Mouse (Mus musculus) midbrain, postnatal 0 days (tissue): ENCODE data around the gene Cdc42ep3. TPM values are rescaled to one million over a fixed set of nuclear protein-coding genes. Genes with fewer than 3 reads are reported as not detected.

Experiments used
- ATAC-seq: fragments of 200-750 bp; cut with Nextera tagmentation; 2 replicates; pipeline ENCODE4 v1.8.0; 2017; ENCODE audit warnings: moderate number of reproducible peaks, mild to moderate bottlenecking, moderate TSS enrichment, moderate library complexity; ENCODE audit not compliant: low FRiP score
- DNase-seq: peaks from one replicate; pipeline ENCODE4 v3.0.0-alpha.2; 2015; ENCODE audit warnings: low spot score
- H3K27ac ChIP-seq: fragments of 300-500 bp; sonication (generic); 2 replicates; pipeline ENCODE4 v1.5.1; 2014; ENCODE audit warnings: low read depth, mild to moderate bottlenecking, low read length, mixed read lengths
- H3K27me3 ChIP-seq: fragments of 300-500 bp; sonication (generic); 2 replicates; pipeline ENCODE4 v1.6.1; 2014; ENCODE audit warnings: low read length, control low read depth, mixed read lengths; ENCODE audit not compliant: insufficient read depth
- H3K36me3 ChIP-seq: fragments of 300-500 bp; sonication (generic); 2 replicates; pipeline ENCODE4 v1.6.1; 2014; ENCODE audit warnings: low read length, control low read depth, mixed read lengths; ENCODE audit not compliant: insufficient read depth
- H3K4me1 ChIP-seq: fragments of 300-500 bp; sonication (generic); 2 replicates; pipeline ENCODE4 v1.6.1; 2014; ENCODE audit warnings: mild to moderate bottlenecking, control low read depth, antibody characterized with exemption, low read length, mixed read lengths; ENCODE audit not compliant: insufficient read depth
- H3K4me2 ChIP-seq: fragments of 300-500 bp; sonication (generic); 2 replicates; pipeline ENCODE4 v1.6.1; 2014; ENCODE audit warnings: low read depth, mild to moderate bottlenecking, low read length, mixed read lengths; ENCODE audit not compliant: poor library complexity, severe bottlenecking
- H3K4me3 ChIP-seq: fragments of 300-500 bp; sonication (generic); 2 replicates; pipeline ENCODE4 v1.5.1; 2014; ENCODE audit warnings: low read depth, mild to moderate bottlenecking, low read length, moderate library complexity
- H3K9ac ChIP-seq: fragments of 300-500 bp; sonication (generic); replicated peaks from 2 replicates; pipeline ENCODE4 v1.6.1; 2014; ENCODE audit warnings: mild to moderate bottlenecking, low read length, moderate library complexity, mixed read lengths; ENCODE audit not compliant: poor library complexity, severe bottlenecking
- H3K9me3 ChIP-seq: fragments of 300-500 bp; sonication (generic); 2 replicates; pipeline ENCODE4 v1.6.1; 2016; ENCODE audit warnings: low read length, control low read depth
- CTCF ChIP-seq: IDR thresholded peaks from 2 replicates; pipeline ENCODE4 v1.5.1; 2016; ENCODE audit warnings: antibody characterized with exemption, mild to moderate bottlenecking
- WGBS: fragments of 180-500 bp; shearing (Covaris S2); extraction: QIAGEN DNeasy Blood & Tissue Kit; methylation state at CpG from one replicate; pipeline ENCODE4 v1.1.7; 2014; 5-methylcytosine and 5-hydroxymethylcytosine counted together
- polyA plus RNA-seq: library from polyadenylated mRNA; unstranded; fragments of >200 nt; fragmentation: Nextera tagmentation; extraction: Ambion mirVana; gene quantifications from 2 replicates; pipeline ENCODE4 v1.2.1, GENCODE M21; 2015
- total RNA-seq: library from RNA; depleted of rRNA; stranded (reverse); fragments of >200 nt; gene quantifications from 2 replicates; pipeline ENCODE4 v1.2.3, GENCODE M21; 2014

Gene Cdc42ep3
- total and polyA plus RNA-seq, 2 experiments from 2014 or later = 26.4 to 37.6 TPM

GRCm38 (mm10) chr17:79303744-79304497 is 51.0 kb downstream of the Cdc42ep3 start:
- 94% methylated on average over 17 of the region's 17 CpGs for WGBS
- H3K4me1 ChIP-seq = no peaks in the 10 kb centered on the region
- no peak overlapping the region for H3K4me2 ChIP-seq
- H3K9me3 ChIP-seq = no peaks in the 10 kb centered on the region
- DNase-seq (no peak), ATAC-seq (no peak)
- H3K27me3 ChIP-seq = no peaks in the 10 kb centered on the region
- no peak for TF ChIP-seq CTCF
- no peaks in the 10 kb centered on the region for H3K36me3 ChIP-seq
- H3K27ac ChIP-seq = no peak overlapping the region
- H3K4me3 ChIP-seq = no peak overlapping the region
- H3K9ac ChIP-seq = no peak overlapping the region

GRCm38 (mm10) chr17:79303238-79303637 is 51.7 kb downstream of the Cdc42ep3 start:
- Histone ChIP-seq H3K9me3 (no peaks in the 10 kb centered on the region), H3K36me3 (no peaks in the 10 kb centered on the region), H3K4me1 (no peaks in the 10 kb centered on the region), H3K9ac (no peak overlapping the region), H3K27ac (no peak overlapping the region), H3K4me2 (no peak overlapping the region), H3K27me3 (no peaks in the 10 kb centered on the region), H3K4me3 (no peak overlapping the region)
- DNase-seq (no peak), ATAC-seq (no peak)
- no peak for TF ChIP-seq CTCF
- WGBS = 93% methylated on average over 3 of the region's 3 CpGs

GRCm38 (mm10) chr17:79299925-79300324 is 55.0 kb downstream of the Cdc42ep3 start:
- TF ChIP-seq CTCF = no peak
- WGBS = 93% methylated on average over 1 of the region's 1 CpGs
- DNase-seq = no peak
- Histone ChIP-seq H3K4me1 (no peaks in the 10 kb centered on the region), H3K4me2 (no peak overlapping the region), H3K27me3 (no peaks in the 10 kb centered on the region), H3K36me3 (no peaks in the 10 kb centered on the region), H3K4me3 (no peak overlapping the region), H3K27ac (no peak overlapping the region), H3K9me3 (no peaks in the 10 kb centered on the region), H3K9ac (no peak overlapping the region)
- ATAC-seq = no peak

- no peaks in the 10 kb centered on the region for H3K27me3 ChIP-seq
- no peaks in the 10 kb centered on the region for H3K4me1 ChIP-seq
- ATAC-seq (no peak), DNase-seq (no peak)
- H3K9me3 ChIP-seq = no peaks in the 10 kb centered on the region
- no peak overlapping the region for H3K4me2 ChIP-seq
- no peak for TF ChIP-seq CTCF
- no peak overlapping the region for H3K9ac ChIP-seq
- no peak overlapping the region for H3K4me3 ChIP-seq
- no peak overlapping the region for H3K27ac ChIP-seq
- no peaks in the 10 kb centered on the region for H3K36me3 ChIP-seq
Observed at GRCm38 (mm10) chr17:79298968-79299367, 55.9 kb downstream of the Cdc42ep3 start.

DNA sequence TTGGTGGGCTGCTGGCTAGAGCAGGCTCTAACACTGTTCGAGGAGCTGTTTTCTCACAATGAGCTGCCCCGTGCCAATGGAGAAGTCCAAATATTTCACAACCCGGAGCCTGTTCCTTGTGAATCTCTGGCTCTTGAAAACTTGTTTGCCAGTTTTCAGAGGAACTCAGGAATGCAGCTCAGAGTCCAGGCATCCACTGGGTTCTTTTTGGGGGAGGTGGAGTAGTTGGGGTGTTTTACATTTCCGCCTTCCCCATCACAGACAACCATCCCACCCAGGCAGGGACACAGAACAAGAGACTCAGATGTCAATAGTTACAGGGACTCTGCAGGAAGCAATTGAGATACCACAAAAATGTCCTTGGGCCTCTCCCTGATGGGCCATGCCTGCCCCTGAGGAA is 59.0 kb downstream of the Cdc42ep3 start:
- 71% methylated on average over 4 of the region's 4 CpGs for WGBS
- H3K4me1 ChIP-seq = no peaks in the 10 kb centered on the region
- H3K36me3 ChIP-seq = no peaks in the 10 kb centered on the region
- no peak for DNase-seq
- no peak overlapping the region for H3K4me2 ChIP-seq
- TF ChIP-seq CTCF = no peak
- H3K4me3 ChIP-seq = no peak overlapping the region
- no peak overlapping the region for H3K9ac ChIP-seq
- no peaks in the 10 kb centered on the region for H3K27me3 ChIP-seq
- no peak for ATAC-seq
- H3K9me3 ChIP-seq = no peaks in the 10 kb centered on the region
- H3K27ac ChIP-seq = no peak overlapping the region

GRCm38 (mm10) chr17:79291672-79292071 is 63.2 kb downstream of the Cdc42ep3 start:
- Histone ChIP-seq H3K9me3 (no peaks in the 10 kb centered on the region), H3K36me3 (no peaks in the 10 kb centered on the region), H3K27ac (no peak overlapping the region), H3K9ac (no peak overlapping the region), H3K27me3 (no peaks in the 10 kb centered on the region), H3K4me1 (no peaks in the 10 kb centered on the region), H3K4me2 (no peak overlapping the region), H3K4me3 (no peak overlapping the region)
- no peak for DNase-seq
- WGBS = 83% methylated on average over 5 of the region's 5 CpGs
- no peak for ATAC-seq
- TF ChIP-seq CTCF = no peak
